Mouse (Mus musculus) kidney, embryonic 16.5 days (tissue): ENCODE measurements around the gene Hbb-bt. TPM values are rescaled to one million over a fixed set of nuclear protein-coding genes. Genes with fewer than 3 reads are reported as not detected.

Experiments used
- polyA plus RNA-seq: library from polyadenylated mRNA; unstranded; fragments of >200 nt; fragmentation: Nextera tagmentation; extraction: Ambion mirVana; gene quantifications from 2 replicates; pipeline ENCODE4 v1.2.1, GENCODE M21; 2015

The Hbb-bt gene
- polyA plus RNA-seq, 1 experiment from 2014 or later = 2,179 TPM

Other genes with a start within 250 kb of the Hbb-bt start
- gene Olfr616, start 244.9 kb downstream of the Hbb-bt start, polyA plus RNA-seq = not detected in 2 replicates
- not detected in 2 replicates for gene Olfr617, start 240.9 kb downstream of the Hbb-bt start, polyA plus RNA-seq
- not detected in 2 replicates for gene Olfr618, start 223.9 kb downstream of the Hbb-bt start, polyA plus RNA-seq
- not detected in 2 replicates for gene Olfr619, start 213.4 kb downstream of the Hbb-bt start, polyA plus RNA-seq
- not detected in 2 replicates for gene Olfr620, start 201.5 kb downstream of the Hbb-bt start, polyA plus RNA-seq
- not detected in 2 replicates for gene Olfr622, start 171.3 kb downstream of the Hbb-bt start, polyA plus RNA-seq
- not detected in 2 replicates for gene Olfr623, start 150.3 kb downstream of the Hbb-bt start, polyA plus RNA-seq
- gene Olfr624, start 142.8 kb downstream of the Hbb-bt start, polyA plus RNA-seq = 0.02 and 0.04 TPM in 2 replicates
- not detected in 2 replicates for gene Olfr625-ps1, start 131.3 kb downstream of the Hbb-bt start, polyA plus RNA-seq
- gene Olfr243, start 99.3 kb downstream of the Hbb-bt start, polyA plus RNA-seq = not detected in 2 replicates
- gene Olfr628, start 83.6 kb downstream of the Hbb-bt start, polyA plus RNA-seq = not detected in 2 replicates
- gene Olfr629, start 69.1 kb downstream of the Hbb-bt start, polyA plus RNA-seq = not detected in 2 replicates
- not detected in 2 replicates for gene Olfr630, start 56.7 kb downstream of the Hbb-bt start, polyA plus RNA-seq
- not detected in 2 replicates for gene Olfr69, start 42.4 kb downstream of the Hbb-bt start, polyA plus RNA-seq
- not detected in 2 replicates for gene Olfr68, start 34.3 kb downstream of the Hbb-bt start, polyA plus RNA-seq
- gene Olfr67, start 22.2 kb downstream of the Hbb-bt start, polyA plus RNA-seq = not detected in 2 replicates
- 7,235 and 7,674 TPM in 2 replicates for gene Hbb-bs, start 14.1 kb upstream of the Hbb-bt start, polyA plus RNA-seq
- not detected in 2 replicates for gene Hbb-bh2, start 26.5 kb upstream of the Hbb-bt start, polyA plus RNA-seq
- gene Hbb-bh1, start 29.2 kb upstream of the Hbb-bt start, polyA plus RNA-seq = 0.92 and 1.9 TPM in 2 replicates
- 50.5 and 57.1 TPM in 2 replicates for gene Hbb-y, start 39.2 kb upstream of the Hbb-bt start, polyA plus RNA-seq
- gene Olfr66, start 72.3 kb upstream of the Hbb-bt start, polyA plus RNA-seq = not detected in 2 replicates
- not detected in 2 replicates for gene Olfr64, start 80.5 kb upstream of the Hbb-bt start, polyA plus RNA-seq
- gene Olfr65, start 89.5 kb upstream of the Hbb-bt start, polyA plus RNA-seq = not detected in 2 replicates
- gene Olfr631, start 114.8 kb upstream of the Hbb-bt start, polyA plus RNA-seq = not detected in 2 replicates
- not detected in 2 replicates for gene Olfr632, start 120.4 kb upstream of the Hbb-bt start, polyA plus RNA-seq
- not detected in 2 replicates for gene Olfr633, start 130.4 kb upstream of the Hbb-bt start, polyA plus RNA-seq
- 0.01 TPM in 2 replicates for gene Olfr635, start 157.2 kb upstream of the Hbb-bt start, polyA plus RNA-seq
- not detected in 2 replicates for gene Olfr638, start 184.8 kb upstream of the Hbb-bt start, polyA plus RNA-seq
- not detected in 2 replicates for gene Olfr639, start 203.3 kb upstream of the Hbb-bt start, polyA plus RNA-seq
- gene Olfr640, start 211.6 kb upstream of the Hbb-bt start, polyA plus RNA-seq = not detected in 2 replicates
- not detected in 2 replicates for gene Olfr641, start 221.4 kb upstream of the Hbb-bt start, polyA plus RNA-seq
- gene Olfr642, start 238.7 kb upstream of the Hbb-bt start, polyA plus RNA-seq = not detected in 2 replicates
- not detected in 2 replicates for gene 4930516K23Rik, start 247.4 kb upstream of the Hbb-bt start, polyA plus RNA-seq